ENCODE assay signal across 1 mouse cellular context in the genomic region with DNA sequence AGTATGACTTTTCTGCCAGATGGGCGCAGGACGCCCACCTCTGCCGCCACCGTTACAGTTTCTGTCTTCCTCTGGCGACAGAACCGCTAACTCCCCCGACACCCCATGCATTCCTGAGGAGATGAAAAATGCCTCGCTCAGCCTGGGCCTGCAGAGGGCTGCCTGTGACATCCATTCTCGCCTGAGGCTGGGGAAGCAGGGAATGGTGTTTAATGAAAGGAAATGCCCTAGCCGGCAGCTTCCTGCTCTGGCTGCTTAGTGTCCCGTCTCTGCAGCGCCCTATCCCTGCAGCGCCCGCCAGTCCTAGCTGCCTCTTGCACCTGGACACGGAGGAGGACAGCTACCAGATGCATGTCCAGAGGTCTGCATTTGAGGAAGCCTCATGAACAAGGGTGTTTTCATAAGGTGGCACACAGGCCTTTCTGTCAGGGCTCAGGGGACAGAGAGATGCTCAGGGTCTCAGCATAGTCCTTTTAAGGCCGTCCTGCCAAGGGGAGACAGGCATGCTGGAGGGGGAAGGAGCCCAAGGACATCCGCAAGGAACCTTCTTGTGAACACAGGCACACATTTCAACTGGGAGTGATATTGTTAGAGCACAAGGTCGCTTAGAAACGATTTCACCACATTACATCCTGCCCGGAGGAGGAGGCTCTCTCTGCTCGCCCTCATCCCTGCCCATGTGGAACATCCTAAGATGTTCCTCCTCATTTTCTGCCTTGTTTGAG.
TF ChIP-seq lines count a peak whose summit lies in the region.

No protein-coding gene starts in this region.

TF ChIP-seq in CH12.LX, 34 proteins besides CTCF, POLR2A, EP300 and RAD21 (continued from another document):
- TF ChIP-seq TBP (conservative IDR thresholded peaks at IDR 0.05; ENCODE audit: low read depth, low read length): no peak
- no peak for TF ChIP-seq MYC (IDR thresholded peaks at IDR 0.05; ENCODE audit: low read depth, low read length)
- no peak for TF ChIP-seq MAX (IDR thresholded peaks at IDR 0.05; ENCODE audit: low read length)
- TF ChIP-seq HCFC1 (IDR thresholded peaks at IDR 0.05; ENCODE audit: low read depth, low read length): no peak
- no peak for TF ChIP-seq CHD1 (IDR thresholded peaks at IDR 0.05; ENCODE audit: low read depth, low read length)
- TF ChIP-seq ELF1 (IDR thresholded peaks at IDR 0.05; ENCODE audit: low read depth, low read length): no peak
- TF ChIP-seq SMC3 (IDR thresholded peaks at IDR 0.05; ENCODE audit: low read depth, low read length): no peak
- TF ChIP-seq MAFK (IDR thresholded peaks at IDR 0.05; ENCODE audit: insufficient replicate concordance, low read length): no peak
- TF ChIP-seq KAT2A (IDR thresholded peaks at IDR 0.05; ENCODE audit: insufficient replicate concordance, low read length): no peak
- no peak for TF ChIP-seq ETS1 (conservative IDR thresholded peaks at IDR 0.05; ENCODE audit: low read depth, low read length)
- no peak for TF ChIP-seq NELFE (IDR thresholded peaks at IDR 0.05; ENCODE audit: low read depth, low read length)
- no peak for TF ChIP-seq ZKSCAN1 (IDR thresholded peaks at IDR 0.05; ENCODE audit: borderline replicate concordance, low read depth, low read length)
- no peak for TF ChIP-seq E2F4 (IDR thresholded peaks at IDR 0.05; ENCODE audit: insufficient replicate concordance, low read depth, low read length)
TF ChIP-seq in CH12.LX: peak in this region for 0.
